Mouse (Mus musculus): ENCODE measurements at regions not wholly inside any gene's neighbourhood (a gene's known extent, or its start where the extent isn't known, plus 50 kb on each side); places are given as distances from the start of the nearest gene placed in this dataset.

- DNase-seq (ENCODE audit: low spot score), result no peak
- Histone ChIP-seq H3K4me1 (replicated peaks; ENCODE audit: control insufficient read depth, insufficient read depth, low read length) (no peaks in the 10 kb centered on the region), H3K36me3 (ENCODE audit: control insufficient read depth, insufficient read depth, low read length) (no peaks in the 10 kb centered on the region), H3K4me3 (ENCODE audit: low read depth, low read length) (no peak overlapping the region), H3K27me3 (ENCODE audit: control insufficient read depth, insufficient read depth, low read length) (no peaks in the 10 kb centered on the region; the same call in 1 of the 2 replicates), H3K9ac (ENCODE audit: low read depth, low read length) (no peak overlapping the region), H3K9me3 (ENCODE audit: control insufficient read depth, low read length) (0 out of 2 replicates have a peak, but pooled peaks cover 3% of the 10 kb centered on the region), H3K4me2 (replicated peaks; ENCODE audit: low read depth, low read length) (no peak overlapping the region), H3K27ac (ENCODE audit: low read depth, low read length) (no peak overlapping the region)
- no peak for ATAC-seq (ENCODE audit: low FRiP score)
- WGBS, result 64% methylated on average over 5 of the region's 5 CpGs
These were observed 517.1 kb upstream of the Adam5 start for GRCm38 (mm10) chr8:25341225-25341624.

- no peak for ATAC-seq (ENCODE audit: low FRiP score)
- DNase-seq (ENCODE audit: low spot score), result no peak
- H3K9me3 ChIP-seq (ENCODE audit: control insufficient read depth, low read length), result 0 out of 2 replicates have a peak, but pooled peaks cover 3% of the 10 kb centered on the region
- H3K4me3 ChIP-seq (ENCODE audit: low read depth, low read length), result no peak overlapping the region
- no peak overlapping the region for H3K9ac ChIP-seq (ENCODE audit: low read depth, low read length)
- 70% methylated on average over 2 of the region's 2 CpGs for WGBS
- H3K4me2 ChIP-seq (replicated peaks; ENCODE audit: low read depth, low read length), result no peak overlapping the region
- H3K4me1 ChIP-seq (replicated peaks; ENCODE audit: control insufficient read depth, insufficient read depth, low read length), result no peaks in the 10 kb centered on the region
- H3K27me3 ChIP-seq (ENCODE audit: control insufficient read depth, insufficient read depth, low read length), result no peaks in the 10 kb centered on the region; the same call in 1 of the 2 replicates
- no peaks in the 10 kb centered on the region for H3K36me3 ChIP-seq (ENCODE audit: control insufficient read depth, insufficient read depth, low read length)
- H3K27ac ChIP-seq (ENCODE audit: low read depth, low read length), result no peak overlapping the region
These were observed 516.6 kb upstream of the Adam5 start for GRCm38 (mm10) chr8:25340729-25341128.

- Histone ChIP-seq H3K4me2 (replicated peaks; ENCODE audit: low read depth, low read length) (no peak overlapping the region), H3K9ac (ENCODE audit: low read depth, low read length) (no peak overlapping the region), H3K4me1 (replicated peaks; ENCODE audit: control insufficient read depth, insufficient read depth, low read length) (no peaks in the 10 kb centered on the region), H3K36me3 (ENCODE audit: control insufficient read depth, insufficient read depth, low read length) (no peaks in the 10 kb centered on the region), H3K4me3 (ENCODE audit: low read depth, low read length) (no peak overlapping the region), H3K27me3 (ENCODE audit: control insufficient read depth, insufficient read depth, low read length) (no peaks in the 10 kb centered on the region), H3K27ac (ENCODE audit: low read depth, low read length) (no peak overlapping the region), H3K9me3 (ENCODE audit: control insufficient read depth, low read length) (no peaks in the 10 kb centered on the region)
- DNase-seq (ENCODE audit: low spot score) (no peak), ATAC-seq (ENCODE audit: low FRiP score) (no peak)
- 80% methylated on average over 8 of the region's 8 CpGs for WGBS
These were observed 508.0 kb upstream of the Adam5 start for GRCm38 (mm10) chr8:25332120-25332607.

DNA sequence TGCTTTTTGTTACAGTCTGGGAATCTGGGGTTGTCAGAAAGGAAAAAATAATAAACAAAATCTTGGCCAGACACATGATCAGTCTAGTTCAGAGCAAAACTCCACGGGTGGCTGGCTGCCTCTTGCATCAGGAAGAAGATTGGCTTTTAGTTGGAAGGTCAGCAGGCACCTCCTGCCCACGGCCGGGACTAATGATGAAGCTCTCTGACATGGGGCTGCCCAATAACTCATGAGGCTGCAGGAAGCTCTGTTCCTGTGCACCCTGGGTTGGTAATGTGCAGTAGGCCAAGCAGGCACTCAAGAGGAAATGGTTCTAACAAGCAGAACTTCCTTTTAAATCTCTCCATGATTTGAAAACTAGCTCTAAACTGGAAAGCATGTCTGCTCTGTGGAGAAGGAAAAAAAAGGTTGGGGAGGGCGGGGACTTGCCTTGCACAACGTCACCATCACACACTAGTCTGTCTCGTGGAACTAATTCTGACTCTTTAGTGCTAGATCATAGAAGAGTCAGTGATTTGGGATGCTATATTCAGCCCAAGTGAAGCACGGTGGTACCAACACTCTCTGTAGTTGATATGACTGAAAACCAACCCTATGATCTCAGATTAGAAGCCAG is 507.1 kb upstream of the Adam5 start:
- no peaks in the 10 kb centered on the region for H3K9me3 ChIP-seq (ENCODE audit: control insufficient read depth, low read length)
- WGBS, result 69% methylated on average over 7 of the region's 7 CpGs
- ATAC-seq (ENCODE audit: low FRiP score) (no peak), DNase-seq (ENCODE audit: low spot score) (no peak)
- H3K4me2 ChIP-seq (replicated peaks; ENCODE audit: low read depth, low read length), result no peak overlapping the region
- H3K9ac ChIP-seq (ENCODE audit: low read depth, low read length), result no peak overlapping the region
- H3K4me3 ChIP-seq (ENCODE audit: low read depth, low read length), result no peak overlapping the region
- H3K36me3 ChIP-seq (ENCODE audit: control insufficient read depth, insufficient read depth, low read length), result no peaks in the 10 kb centered on the region
- no peaks in the 10 kb centered on the region for H3K27me3 ChIP-seq (ENCODE audit: control insufficient read depth, insufficient read depth, low read length)
- no peaks in the 10 kb centered on the region for H3K4me1 ChIP-seq (replicated peaks; ENCODE audit: control insufficient read depth, insufficient read depth, low read length)
- H3K27ac ChIP-seq (ENCODE audit: low read depth, low read length), result no peak overlapping the region

- no peaks in the 10 kb centered on the region for H3K27me3 ChIP-seq (ENCODE audit: control insufficient read depth, insufficient read depth, low read length)
- no peak overlapping the region for H3K4me2 ChIP-seq (replicated peaks; ENCODE audit: low read depth, low read length)
- H3K9ac ChIP-seq (ENCODE audit: low read depth, low read length), result no peak overlapping the region
- no peak overlapping the region for H3K4me3 ChIP-seq (ENCODE audit: low read depth, low read length)
- no peak overlapping the region for H3K27ac ChIP-seq (ENCODE audit: low read depth, low read length)
- no peak for ATAC-seq (ENCODE audit: low FRiP score)
- no peaks in the 10 kb centered on the region for H3K9me3 ChIP-seq (ENCODE audit: control insufficient read depth, low read length)
- H3K36me3 ChIP-seq (ENCODE audit: control insufficient read depth, insufficient read depth, low read length), result no peaks in the 10 kb centered on the region
- no peaks in the 10 kb centered on the region for H3K4me1 ChIP-seq (replicated peaks; ENCODE audit: control insufficient read depth, insufficient read depth, low read length)
- DNase-seq (ENCODE audit: low spot score), result no peak
- 56% methylated on average over 1 of the region's 1 CpGs for WGBS
These were observed 505.6 kb upstream of the Adam5 start for GRCm38 (mm10) chr8:25329791-25330190.

DNA sequence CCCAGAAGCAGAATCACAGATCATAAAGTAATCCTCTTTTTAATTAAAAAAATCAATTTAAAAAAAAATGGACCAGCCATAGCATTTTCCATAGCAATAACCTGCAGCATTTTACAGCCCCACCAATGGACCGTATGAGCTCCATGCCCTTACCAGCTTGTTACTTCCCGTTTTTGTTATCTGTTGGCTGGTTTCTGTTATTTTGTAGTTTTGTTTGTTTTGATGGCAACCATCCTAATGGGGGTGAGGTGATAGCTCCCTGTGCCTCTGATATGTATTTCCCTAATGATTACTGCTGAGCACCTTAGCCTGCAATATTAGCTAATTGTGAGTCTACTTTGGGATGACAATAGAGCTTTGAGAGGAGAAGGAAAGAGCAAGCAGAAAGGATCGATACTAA is 504.1 kb upstream of the Adam5 start:
- H3K4me1 ChIP-seq (replicated peaks; ENCODE audit: control insufficient read depth, insufficient read depth, low read length), result no peaks in the 10 kb centered on the region
- H3K9me3 ChIP-seq (ENCODE audit: control insufficient read depth, low read length), result no peaks in the 10 kb centered on the region
- ATAC-seq (ENCODE audit: low FRiP score), result no peak
- no peaks in the 10 kb centered on the region for H3K27me3 ChIP-seq (ENCODE audit: control insufficient read depth, insufficient read depth, low read length)
- no peak for DNase-seq (ENCODE audit: low spot score)
- no peak overlapping the region for H3K4me3 ChIP-seq (ENCODE audit: low read depth, low read length)
- H3K9ac ChIP-seq (ENCODE audit: low read depth, low read length), result no peak overlapping the region
- no peaks in the 10 kb centered on the region for H3K36me3 ChIP-seq (ENCODE audit: control insufficient read depth, insufficient read depth, low read length)
- H3K4me2 ChIP-seq (replicated peaks; ENCODE audit: low read depth, low read length), result no peak overlapping the region
- H3K27ac ChIP-seq (ENCODE audit: low read depth, low read length), result no peak overlapping the region
- 64% methylated on average over 3 of the region's 3 CpGs for WGBS

DNA sequence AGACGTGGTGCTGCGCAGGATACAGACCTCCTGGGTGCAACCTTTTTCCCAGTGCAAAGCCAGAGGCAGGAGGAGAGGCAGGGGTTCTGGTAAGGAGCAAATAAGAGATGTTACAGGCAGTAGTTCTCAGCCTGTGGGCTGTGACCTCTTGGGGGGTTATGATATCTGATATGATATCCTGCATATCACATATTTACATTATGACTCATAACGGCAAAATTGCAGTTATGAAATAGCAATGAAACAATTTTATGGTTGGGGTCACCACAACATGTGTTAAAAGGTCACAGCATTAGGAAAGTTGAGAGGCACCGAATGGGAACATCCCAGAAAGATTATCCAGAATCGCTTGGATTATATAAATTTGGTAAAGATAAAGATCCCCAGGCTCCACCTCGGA is 502.8 kb upstream of the Adam5 start:
- H3K4me3 ChIP-seq (ENCODE audit: low read depth, low read length), result no peak overlapping the region
- no peaks in the 10 kb centered on the region for H3K9me3 ChIP-seq (ENCODE audit: control insufficient read depth, low read length)
- no peak for ATAC-seq (ENCODE audit: low FRiP score)
- H3K36me3 ChIP-seq (ENCODE audit: control insufficient read depth, insufficient read depth, low read length), result no peaks in the 10 kb centered on the region
- WGBS, result 84% methylated on average over 6 of the region's 6 CpGs
- no peaks in the 10 kb centered on the region for H3K27me3 ChIP-seq (ENCODE audit: control insufficient read depth, insufficient read depth, low read length)
- H3K27ac ChIP-seq (ENCODE audit: low read depth, low read length), result no peak overlapping the region
- H3K4me1 ChIP-seq (replicated peaks; ENCODE audit: control insufficient read depth, insufficient read depth, low read length), result no peaks in the 10 kb centered on the region
- H3K9ac ChIP-seq (ENCODE audit: low read depth, low read length), result no peak overlapping the region
- H3K4me2 ChIP-seq (replicated peaks; ENCODE audit: low read depth, low read length), result no peak overlapping the region
- no peak for DNase-seq (ENCODE audit: low spot score)

GRCm38 (mm10) chr8:25326257-25326656 is 502.1 kb upstream of the Adam5 start:
- no peak overlapping the region for H3K27ac ChIP-seq (ENCODE audit: low read depth, low read length)
- no peaks in the 10 kb centered on the region for H3K36me3 ChIP-seq (ENCODE audit: control insufficient read depth, insufficient read depth, low read length)
- no peaks in the 10 kb centered on the region for H3K9me3 ChIP-seq (ENCODE audit: control insufficient read depth, low read length)
- 66% methylated on average over 12 of the region's 12 CpGs for WGBS
- no peaks in the 10 kb centered on the region for H3K4me1 ChIP-seq (replicated peaks; ENCODE audit: control insufficient read depth, insufficient read depth, low read length)
- no peak overlapping the region for H3K4me2 ChIP-seq (replicated peaks; ENCODE audit: low read depth, low read length)
- H3K27me3 ChIP-seq (ENCODE audit: control insufficient read depth, insufficient read depth, low read length), result no peaks in the 10 kb centered on the region
- H3K9ac ChIP-seq (ENCODE audit: low read depth, low read length), result no peak overlapping the region
- ATAC-seq (ENCODE audit: low FRiP score) (no peak), DNase-seq (ENCODE audit: low spot score) (no peak)
- H3K4me3 ChIP-seq (ENCODE audit: low read depth, low read length), result no peak overlapping the region

DNA sequence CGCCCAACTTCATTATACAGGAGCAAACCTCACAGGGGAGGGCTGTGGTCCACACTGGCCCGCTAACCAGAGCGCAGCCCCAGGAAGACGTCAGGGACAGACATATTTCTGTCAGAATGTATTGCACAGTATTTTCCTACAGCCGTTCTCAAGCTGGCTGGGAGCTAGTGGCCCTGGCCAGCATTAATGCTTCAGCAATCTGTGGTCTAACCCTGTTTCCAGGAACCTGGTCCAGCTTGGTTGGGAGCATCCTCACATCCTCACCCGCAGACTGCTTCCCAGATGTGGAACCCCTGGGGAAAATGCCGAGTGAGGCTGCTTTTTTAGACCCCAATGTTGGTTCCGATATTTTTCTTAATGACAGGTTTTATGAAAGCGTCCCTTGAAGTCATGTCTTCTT is 500.6 kb upstream of the Adam5 start:
- DNase-seq (ENCODE audit: low spot score) (no peak), ATAC-seq (ENCODE audit: low FRiP score) (no peak)
- H3K36me3 ChIP-seq (ENCODE audit: control insufficient read depth, insufficient read depth, low read length), result no peaks in the 10 kb centered on the region
- 88% methylated on average over 9 of the region's 9 CpGs for WGBS
- H3K4me3 ChIP-seq (ENCODE audit: low read depth, low read length), result no peak overlapping the region
- no peak overlapping the region for H3K27ac ChIP-seq (ENCODE audit: low read depth, low read length)
- H3K9ac ChIP-seq (ENCODE audit: low read depth, low read length), result no peak overlapping the region
- no peaks in the 10 kb centered on the region for H3K27me3 ChIP-seq (ENCODE audit: control insufficient read depth, insufficient read depth, low read length)
- no peaks in the 10 kb centered on the region for H3K9me3 ChIP-seq (ENCODE audit: control insufficient read depth, low read length)
- no peak overlapping the region for H3K4me2 ChIP-seq (replicated peaks; ENCODE audit: low read depth, low read length)
- no peaks in the 10 kb centered on the region for H3K4me1 ChIP-seq (replicated peaks; ENCODE audit: control insufficient read depth, insufficient read depth, low read length)
